Mouse (Mus musculus) testis, adult 2 months (tissue): ENCODE measurements around the gene Ech1.

ENCODE experiments used
- CTCF ChIP-seq: fragments of 200-500 bp; IDR thresholded peaks from 2 replicates; pipeline ENCODE4 v1.5.1; 2012; ENCODE audit warnings: low read depth, mild to moderate bottlenecking, inconsistent platforms, low read length, moderate library complexity; ENCODE audit not compliant: control insufficient read depth, insufficient read depth, insufficient replicate concordance
- POLR2A ChIP-seq: fragments of 200-500 bp; IDR thresholded peaks from 2 replicates; pipeline ENCODE4 v1.6.1; 2012; ENCODE audit warnings: low read depth, mild to moderate bottlenecking, inconsistent platforms, low read length, moderate library complexity; ENCODE audit not compliant: control insufficient read depth

DNA sequence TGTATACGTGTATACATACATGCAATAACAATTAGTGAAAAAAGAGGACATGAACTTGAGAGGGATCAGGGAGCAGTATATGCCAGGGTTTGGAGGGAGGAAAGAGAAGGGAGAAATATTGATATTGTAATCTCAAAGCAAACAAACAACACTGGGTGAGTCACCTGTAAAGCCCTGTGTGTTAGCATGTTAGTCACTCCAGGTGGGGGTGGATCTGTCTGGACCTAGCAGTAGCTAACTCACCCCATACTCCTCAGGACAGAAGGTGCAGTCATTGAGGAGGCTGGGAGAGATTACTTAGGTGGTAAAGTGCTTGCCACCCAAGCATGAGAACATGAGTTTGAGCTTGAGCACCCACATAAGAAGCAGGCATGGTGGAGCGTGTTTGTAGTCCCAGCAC, 34.9 kb downstream of the Ech1 start:
- TF ChIP-seq CTCF, result no peak
- TF ChIP-seq POLR2A, result no peak
